Mouse (Mus musculus) G1E (cell line): Measurements from ENCODE around the gene Pus10.

Experiments used
- CTCF ChIP-seq: IDR thresholded peaks from 2 replicates; pipeline ENCODE4 v1.5.1; 2012; ENCODE audit warnings: low read depth, low read length, inconsistent platforms, mixed read lengths
- GATA1 ChIP-seq: IDR thresholded peaks from 2 replicates; pipeline ENCODE4 v1.6.1; 2012; ENCODE audit warnings: borderline replicate concordance, low read length, inconsistent platforms, mixed read lengths
- GATA2 ChIP-seq: IDR thresholded peaks from 2 replicates; pipeline ENCODE4 v1.6.1; 2012; ENCODE audit warnings: low read depth, low read length, inconsistent platforms, borderline replicate concordance
- POLR2AphosphoS5 ChIP-seq: IDR thresholded peaks from 2 replicates; pipeline ENCODE4 v1.6.1; 2012; ENCODE audit warnings: low read depth, low read length, inconsistent platforms; ENCODE audit not compliant: insufficient replicate concordance
- TAL1 ChIP-seq: conservative IDR thresholded peaks from 2 replicates; pipeline ENCODE4 v1.6.1; 2012; ENCODE audit warnings: low read depth, low read length, inconsistent platforms, mixed read lengths

DNA sequence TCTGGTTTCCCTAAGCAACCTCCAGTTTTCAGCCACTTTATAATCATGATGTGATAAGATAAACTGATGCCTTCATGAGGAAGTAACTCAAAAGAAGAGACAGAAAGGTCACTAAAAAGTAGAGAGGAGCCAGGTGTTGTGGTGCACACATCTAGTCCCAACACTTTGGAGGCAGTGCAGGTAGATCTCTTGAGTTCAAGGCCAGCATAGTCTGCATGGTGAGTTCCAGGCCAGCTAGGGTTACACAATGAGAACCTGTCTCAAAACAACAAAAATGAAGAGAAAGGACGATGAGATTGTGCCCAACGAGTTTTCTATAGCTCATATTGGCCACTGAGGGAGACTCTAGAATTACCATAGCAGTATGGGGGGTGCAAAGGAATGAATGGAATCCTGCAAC, 33.1 kb downstream of the Pus10 start:
- TF ChIP-seq CTCF: no peak
- TF ChIP-seq TAL1: no peak
- TF ChIP-seq GATA1: no peak
- TF ChIP-seq POLR2AphosphoS5: no peak
- no peak for TF ChIP-seq GATA2
